Mouse (Mus musculus) myocyte (in vitro differentiated cells): ENCODE results near the gene Myt1l.

Source experiments
- E2F4 ChIP-seq: IDR thresholded peaks from one replicate; pipeline ENCODE4 v1.6.1; 2011; ENCODE audit warnings: mild to moderate bottlenecking, control low read depth, moderate library complexity; ENCODE audit not compliant: insufficient read depth
- POLR2A ChIP-seq: IDR thresholded peaks from one replicate; pipeline ENCODE4 v1.6.1; 2011; ENCODE audit warnings: low read depth, mild to moderate bottlenecking, control low read depth, moderate library complexity; ENCODE audit not compliant: insufficient read length
- POLR2AphosphoS2 ChIP-seq: IDR thresholded peaks from one replicate; pipeline ENCODE4 v1.6.1; 2011; ENCODE audit warnings: low read depth, control low read depth; ENCODE audit not compliant: insufficient read length
- TCF12 ChIP-seq: IDR thresholded peaks from one replicate; pipeline ENCODE4 v1.6.1; 2011; ENCODE audit warnings: mild to moderate bottlenecking, control low read depth; ENCODE audit not compliant: poor library complexity, insufficient read depth, severe bottlenecking
- TCF3 ChIP-seq: IDR thresholded peaks from one replicate; pipeline ENCODE4 v1.6.1; 2011; ENCODE audit warnings: low read depth, control low read depth; ENCODE audit not compliant: insufficient read length

DNA sequence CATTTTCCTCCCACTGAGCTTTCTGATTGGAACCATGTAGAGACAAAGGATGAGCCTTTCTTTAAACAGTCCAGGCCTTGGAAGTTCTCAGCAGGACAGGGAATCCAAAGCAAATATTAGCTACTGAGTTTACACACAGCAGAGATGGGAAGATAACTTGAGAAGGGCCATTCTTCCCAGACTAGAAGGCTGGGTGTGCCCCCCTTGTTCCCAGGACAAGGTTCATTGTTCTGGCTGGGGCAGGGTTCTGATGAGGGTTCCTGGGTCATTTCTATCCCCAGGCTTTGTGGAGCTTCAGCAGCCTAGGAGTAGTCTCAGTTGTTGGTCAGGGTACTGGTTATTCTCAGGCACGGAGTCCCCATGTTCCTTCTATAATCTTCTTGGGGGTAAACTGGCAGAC is 432.9 kb downstream of the Myt1l start:
- TF ChIP-seq TCF12 (no peak), POLR2AphosphoS2 (no peak), TCF3 (no peak), POLR2A (no peak), E2F4 (no peak)
